ENCODE assay signal across 24 mouse cellular contexts in genomic region chr7:89459691-89460090, GRCm38 (mm10). TPM values are rescaled to one million over a fixed set of nuclear protein-coding genes. Genes with fewer than 3 reads are reported as not detected.
"Had no signal": no experiment of that assay in that cellular context is flagged by ENCODE, and none has a peak within 500 bp of the region (broad histone marks: within the 10 kb centered on the region; RNA-seq: fewer than 3 reads in every experiment).

No protein-coding gene starts in this region.

- H3K36me3 ChIP-seq: heart, embryonic 10.5 days; heart, embryonic 12.5 days; hindbrain, embryonic 13.5 days; intestine, embryonic 15.5 days; kidney, embryonic 15.5 days; limb, embryonic 13.5 days; limb, embryonic 15.5 days; liver, embryonic 12.5 days had no signal

- H3K4me1 ChIP-seq: intestine, embryonic 15.5 days; liver, embryonic 12.5 days had no signal

- DNase-seq: gastrocnemius, postnatal 14 days; gastrocnemius, postnatal 36 days; heart, adult 18-20 months; heart, postnatal 10 days; heart, postnatal 36 days; kidney, adult 2 months; kidney, adult 9 months; kidney, postnatal 14 days; kidney, postnatal 36 days; layer of hippocampus, adult 9-11 months; layer of hippocampus, postnatal 36 days; left cerebral cortex, postnatal 4 days had no signal

- H3K27ac ChIP-seq: heart, embryonic 10.5 days; hindbrain, embryonic 13.5 days; intestine, embryonic 15.5 days; kidney, embryonic 15.5 days; kidney, postnatal 0 days; limb, embryonic 13.5 days; limb, embryonic 15.5 days; liver, embryonic 12.5 days had no signal

- ATAC-seq: hindbrain, embryonic 16.5 days; inflammation-experienced regulatory T-cells, adult 6 months; intestine, embryonic 15.5 days; intestine, postnatal 0 days; liver, embryonic 12.5 days had no signal

- H3K9me3 ChIP-seq: heart, embryonic 10.5 days; heart, embryonic 12.5 days; hindbrain, embryonic 13.5 days; intestine, embryonic 15.5 days; kidney, embryonic 15.5 days; limb, embryonic 13.5 days; limb, embryonic 15.5 days; liver, embryonic 12.5 days had no signal

- H3K4me2 ChIP-seq: heart, embryonic 12.5 days; hindbrain, embryonic 13.5 days; intestine, embryonic 15.5 days; kidney, embryonic 15.5 days; limb, embryonic 13.5 days; limb, embryonic 15.5 days; liver, embryonic 12.5 days had no signal

- H3K27me3 ChIP-seq: heart, embryonic 12.5 days; hindbrain, embryonic 13.5 days; intestine, embryonic 15.5 days; kidney, embryonic 15.5 days; limb, embryonic 13.5 days; limb, embryonic 15.5 days; liver, embryonic 12.5 days had no signal

- H3K9ac ChIP-seq: heart, embryonic 12.5 days; hindbrain, embryonic 13.5 days; intestine, embryonic 15.5 days; kidney, embryonic 15.5 days; limb, embryonic 13.5 days; limb, embryonic 15.5 days; liver, embryonic 12.5 days had no signal

- H3K4me3 ChIP-seq: heart, embryonic 10.5 days; heart, embryonic 12.5 days; hindbrain, embryonic 13.5 days; intestine, embryonic 15.5 days; kidney, embryonic 15.5 days; limb, embryonic 13.5 days; limb, embryonic 15.5 days; liver, embryonic 12.5 days had no signal

RNA-seq across cellular contexts. Expression of gene Fzd4, which starts 55.5 kb away (rescaled TPM):
- polyA plus RNA-seq: inflammation-experienced regulatory T-cells, adult 6 months had no signal
